Mouse (Mus musculus) brain, embryonic 14.5 days (tissue): ENCODE results near the gene Gli2.

Experiments
- CTCF ChIP-seq: fragments of 200-500 bp; IDR thresholded peaks from 2 replicates; pipeline ENCODE4 v1.5.1; 2012; ENCODE audit warnings: inconsistent platforms, mild to moderate bottlenecking, moderate library complexity, borderline replicate concordance; ENCODE audit not compliant: insufficient read depth, insufficient read length; ENCODE audit errors: extremely low read depth
- POLR2A ChIP-seq: fragments of 200-500 bp; IDR thresholded peaks from 2 replicates; pipeline ENCODE4 v1.6.1; 2012; ENCODE audit warnings: mild to moderate bottlenecking, inconsistent platforms, borderline replicate concordance; ENCODE audit not compliant: poor library complexity, insufficient read depth, insufficient read length, severe bottlenecking; ENCODE audit errors: extremely low read depth

DNA sequence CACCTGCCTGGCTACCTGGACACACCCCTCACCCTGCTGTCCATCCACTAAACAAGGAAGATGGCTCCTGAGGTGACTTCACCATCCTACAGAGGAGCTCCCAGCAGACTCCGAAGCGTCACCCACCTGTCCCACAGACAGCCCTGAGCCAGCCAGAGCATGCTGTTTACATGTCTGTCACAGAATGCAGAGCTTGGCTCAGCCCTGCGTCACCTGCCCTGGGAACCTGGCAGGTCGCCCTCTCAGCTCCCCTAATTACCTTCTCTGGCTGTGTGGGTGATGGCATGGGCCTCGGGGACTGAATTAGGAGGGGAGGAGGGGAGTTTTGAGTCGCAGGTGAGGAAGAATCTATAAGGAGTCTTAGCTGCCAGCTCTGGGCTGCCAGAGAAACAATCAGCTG is 38.3 kb downstream of the Gli2 start:
- TF ChIP-seq POLR2A (no peak), CTCF (no peak)
